Mouse (Mus musculus) neutrophil, adult 5-6 weeks (primary cell): Measurements from ENCODE around the gene Nckap5. TPM values are rescaled to one million over a fixed set of nuclear protein-coding genes. Genes with fewer than 3 reads are reported as not detected.
"Not testable (repeated sequence)": the region's sequence is repeated elsewhere in the genome, so short reads cannot be mapped to it uniquely, and the experiment has no call there.

Source experiments
- ATAC-seq: fragments of 151-379, 151-347 bp; 2 replicates; pipeline ENCODE4 v1.8.0; 2017; ENCODE audit warnings: mild to moderate bottlenecking, moderate TSS enrichment; ENCODE audit not compliant: insufficient number of reproducible peaks, poor library complexity, low FRiP score, severe bottlenecking; ENCODE audit errors: extremely low read depth
- total RNA-seq: library from RNA; stranded (forward); fragments of 200-1000 nt; gene quantifications from 2 replicates; pipeline ENCODE4 v1.2.3, GENCODE M21; 2017

Nckap5 gene
- total RNA-seq, 1 experiment from 2014 or later, result not detected

- ATAC-seq, result no peak
Measured at GRCm38 (mm10) chr1:126168131-126168530, 662.5 kb downstream of the Nckap5 start.

GRCm38 (mm10) chr1:126167546-126167945, 663.1 kb downstream of the Nckap5 start:
- ATAC-seq, result no peak

GRCm38 (mm10) chr1:126159287-126159686, 671.3 kb downstream of the Nckap5 start:
- ATAC-seq, result no peak

- no peak for ATAC-seq
Measured at GRCm38 (mm10) chr1:126155816-126156215, 674.8 kb downstream of the Nckap5 start.

- no peak for ATAC-seq
Measured at GRCm38 (mm10) chr1:126153516-126154234, 676.9 kb downstream of the Nckap5 start.

GRCm38 (mm10) chr1:126152217-126152616, 678.4 kb downstream of the Nckap5 start:
- ATAC-seq, result no peak

- ATAC-seq, result no peak
Measured at GRCm38 (mm10) chr1:126149966-126150365, 680.6 kb downstream of the Nckap5 start.

- ATAC-seq, result no peak
Measured at GRCm38 (mm10) chr1:126135717-126136116, 694.9 kb downstream of the Nckap5 start.

- ATAC-seq, result no peak
Measured at GRCm38 (mm10) chr1:126132316-126132715, 698.3 kb downstream of the Nckap5 start.

- no peak for ATAC-seq
Measured at GRCm38 (mm10) chr1:126129129-126129528, 701.5 kb downstream of the Nckap5 start.

GRCm38 (mm10) chr1:126123111-126123510, 707.5 kb downstream of the Nckap5 start:
- no peak for ATAC-seq

- no peak for ATAC-seq
Measured at GRCm38 (mm10) chr1:126120506-126120905, 710.1 kb downstream of the Nckap5 start.

- ATAC-seq, result no peak
Measured at GRCm38 (mm10) chr1:126116034-126116433, 714.6 kb downstream of the Nckap5 start.

GRCm38 (mm10) chr1:126105673-126106256, 724.8 kb downstream of the Nckap5 start:
- no peak for ATAC-seq

- no peak for ATAC-seq
Measured at GRCm38 (mm10) chr1:126094346-126094745, 736.3 kb downstream of the Nckap5 start.

GRCm38 (mm10) chr1:126091979-126092378, 738.6 kb downstream of the Nckap5 start:
- ATAC-seq, result not testable (repeated sequence)

GRCm38 (mm10) chr1:126087181-126087580, 743.4 kb downstream of the Nckap5 start:
- ATAC-seq, result no peak

GRCm38 (mm10) chr1:126076312-126076711, 754.3 kb downstream of the Nckap5 start:
- ATAC-seq, result no peak

- ATAC-seq, result no peak
Measured at GRCm38 (mm10) chr1:126070861-126071260, 759.7 kb downstream of the Nckap5 start.

GRCm38 (mm10) chr1:126051491-126051890, 779.1 kb downstream of the Nckap5 start:
- no peak for ATAC-seq

- ATAC-seq, result no peak
Measured at GRCm38 (mm10) chr1:126042886-126043285, 787.7 kb downstream of the Nckap5 start.
